Mouse (Mus musculus) stomach, embryonic 16.5 days (tissue): ENCODE measurements at regions not wholly inside any gene's neighbourhood (a gene's known extent, or its start where the extent isn't known, plus 50 kb on each side); places are given as distances from the start of the nearest gene placed in this dataset.
A peak's percentile ranks its signal among the peaks of the same experiment; 100 is the strongest.

Experiments used
- ATAC-seq: fragments of 200-750 bp; cut with Nextera tagmentation; 2 replicates; pipeline ENCODE4 v1.8.0; 2017; ENCODE audit warnings: moderate number of reproducible peaks, moderate TSS enrichment; ENCODE audit not compliant: insufficient read depth, low FRiP score
- H3K27ac ChIP-seq: fragments of 300-500 bp; sonication (generic); 2 replicates; pipeline ENCODE4 v1.5.1; 2014; ENCODE audit warnings: low read length
- H3K27me3 ChIP-seq: fragments of 300-500 bp; sonication (generic); 2 replicates; pipeline ENCODE4 v1.6.1; 2014; ENCODE audit warnings: low read length, control low read depth, mixed read lengths; ENCODE audit not compliant: control insufficient read depth, insufficient read depth
- H3K36me3 ChIP-seq: fragments of 300-500 bp; sonication (generic); 2 replicates; pipeline ENCODE4 v1.6.1; 2014; ENCODE audit warnings: low read length; ENCODE audit not compliant: control insufficient read depth, insufficient read depth
- H3K4me1 ChIP-seq: fragments of 300-500 bp; sonication (generic); 2 replicates; pipeline ENCODE4 v1.6.1; 2014; ENCODE audit warnings: low read length, control low read depth, mixed read lengths; ENCODE audit not compliant: control insufficient read depth, insufficient read depth
- H3K4me2 ChIP-seq: fragments of 300-500 bp; sonication (generic); 2 replicates; pipeline ENCODE4 v1.6.1; 2014; ENCODE audit warnings: low read depth, low read length, mixed read lengths
- H3K4me3 ChIP-seq: fragments of 300-500 bp; sonication (generic); replicated peaks from 2 replicates; pipeline ENCODE4 v1.5.1; 2014; ENCODE audit warnings: mild to moderate bottlenecking, low read length
- H3K9ac ChIP-seq: fragments of 300-500 bp; sonication (generic); 2 replicates; pipeline ENCODE4 v1.6.1; 2014; ENCODE audit warnings: low read length
- H3K9me3 ChIP-seq: fragments of 300-500 bp; sonication (generic); replicated peaks from 2 replicates; pipeline ENCODE4 v1.6.1; 2016; ENCODE audit warnings: low read length, control low read depth; ENCODE audit not compliant: control insufficient read depth
- WGBS: fragments of 180-500 bp; shearing (Covaris S2); extraction: QIAGEN DNeasy Blood & Tissue Kit; methylation state at CpG from one replicate; pipeline ENCODE4 v1.1.7; 2014; 5-methylcytosine and 5-hydroxymethylcytosine counted together

GRCm38 (mm10) chr16:55039777-55040176 is 258.0 kb downstream of the Zpld1 start:
- no peaks in the 10 kb centered on the region for H3K27me3 ChIP-seq
- no peak for ATAC-seq
- no peak overlapping the region for H3K9ac ChIP-seq
- H3K4me2 ChIP-seq: no peak overlapping the region
- no peaks in the 10 kb centered on the region for H3K36me3 ChIP-seq
- H3K9me3 ChIP-seq: no peaks in the 10 kb centered on the region
- no peaks in the 10 kb centered on the region for H3K4me1 ChIP-seq
- H3K4me3 ChIP-seq: no peak overlapping the region
- WGBS: 73% methylated on average over 6 of the region's 6 CpGs
- H3K27ac ChIP-seq: no peak overlapping the region

DNA sequence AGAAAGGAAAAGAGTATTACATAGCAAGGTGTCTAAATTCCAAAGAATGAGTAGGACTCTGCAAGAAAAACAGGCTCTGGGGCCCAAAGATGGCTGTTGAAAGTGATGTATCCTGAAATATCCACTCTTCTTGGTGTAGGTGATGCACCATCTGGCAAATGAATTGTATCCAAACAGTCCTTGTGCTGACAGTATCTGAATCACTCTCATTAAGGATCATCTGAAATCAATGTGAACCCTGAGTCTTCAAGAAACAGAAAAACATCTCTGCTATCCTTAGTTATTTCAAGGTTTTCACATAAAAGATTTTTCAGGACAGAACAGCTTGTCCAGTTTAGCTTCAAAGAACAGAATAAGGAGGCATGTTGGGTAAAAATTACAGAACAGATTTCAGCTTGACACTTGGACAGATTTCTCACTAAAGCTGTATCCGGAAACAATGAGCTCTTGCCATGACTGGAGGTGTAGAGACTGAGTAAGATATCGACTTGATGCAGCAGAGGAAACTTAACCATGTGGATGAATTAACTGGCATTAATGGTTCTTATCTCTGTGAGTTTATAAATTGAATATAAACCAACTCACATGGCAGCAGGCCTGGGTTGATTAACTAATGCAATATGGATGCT is 296.0 kb downstream of the Zpld1 start:
- H3K27me3 ChIP-seq: no peaks in the 10 kb centered on the region
- no peak overlapping the region for H3K4me3 ChIP-seq
- H3K36me3 ChIP-seq: no peaks in the 10 kb centered on the region
- ATAC-seq: no peak
- no peak overlapping the region for H3K27ac ChIP-seq
- no peaks in the 10 kb centered on the region for H3K9me3 ChIP-seq
- no peaks in the 10 kb centered on the region for H3K4me1 ChIP-seq
- 68% methylated on average over 2 of the region's 2 CpGs for WGBS
- H3K9ac ChIP-seq: no peak overlapping the region
- no peak overlapping the region for H3K4me2 ChIP-seq

GRCm38 (mm10) chr16:54991595-54992240 is 306.1 kb downstream of the Zpld1 start:
- 33% methylated on average over 4 of the region's 4 CpGs for WGBS
- no peak for ATAC-seq

DNA sequence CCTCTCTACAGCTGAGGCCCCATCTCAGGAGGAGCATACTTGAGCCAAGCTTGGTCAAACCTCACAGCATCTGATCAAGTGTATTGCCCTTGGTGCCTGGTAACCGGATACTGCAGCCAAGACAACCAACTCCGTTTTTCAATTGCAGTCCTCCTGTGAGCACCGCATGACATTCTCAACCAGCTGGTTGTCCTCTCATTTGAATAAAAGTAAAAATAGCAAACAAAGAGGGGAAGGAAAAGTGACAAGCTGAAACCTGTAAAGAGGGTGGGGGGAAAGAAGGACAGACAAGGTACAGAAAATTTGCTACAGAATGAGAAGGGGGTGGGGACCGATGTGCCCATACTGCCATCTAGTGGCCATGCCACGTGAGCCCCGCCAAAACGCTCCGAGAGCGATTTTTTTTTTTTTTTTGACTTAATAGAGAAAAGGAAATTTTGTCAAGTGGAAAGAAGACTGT is 314.0 kb downstream of the Zpld1 start:
- no peaks in the 10 kb centered on the region for H3K9me3 ChIP-seq
- ATAC-seq: no peak
- H3K9ac ChIP-seq: 0 out of 2 replicates have a peak overlapping the region, but pooled peaks have one; percentile 5
- H3K4me2 ChIP-seq: peak overlapping the region; percentile 39
- no peaks in the 10 kb centered on the region for H3K4me1 ChIP-seq
- no peak overlapping the region for H3K4me3 ChIP-seq
- H3K27ac ChIP-seq: no peak overlapping the region
- H3K27me3 ChIP-seq: no peaks in the 10 kb centered on the region
- 4% methylated on average over 9 of the region's 9 CpGs for WGBS
- H3K36me3 ChIP-seq: no peaks in the 10 kb centered on the region

More at GRCm38 (mm10) chr16:54991595-54992240, 306.1 kb downstream of the Zpld1 start:
- Histone ChIP-seq H3K9me3 (no peaks in the 10 kb centered on the region), H3K4me2 (no peak overlapping the region), H3K27me3 (no peaks in the 10 kb centered on the region), H3K4me1 (no peaks in the 10 kb centered on the region), H3K9ac (no peak overlapping the region), H3K4me3 (no peak overlapping the region), H3K36me3 (no peaks in the 10 kb centered on the region), H3K27ac (no peak overlapping the region)

GRCm38 (mm10) chr16:54970356-54970755 is 327.4 kb downstream of the Zpld1 start:
- Histone ChIP-seq H3K36me3 (no peaks in the 10 kb centered on the region), H3K4me3 (no peak overlapping the region), H3K27me3 (no peaks in the 10 kb centered on the region), H3K4me1 (no peaks in the 10 kb centered on the region), H3K27ac (no peak overlapping the region), H3K9me3 (no peaks in the 10 kb centered on the region), H3K4me2 (no peak overlapping the region), H3K9ac (no peak overlapping the region)
- 79% methylated on average over 6 of the region's 6 CpGs for WGBS
- no peak for ATAC-seq

- Histone ChIP-seq H3K9me3 (no peaks in the 10 kb centered on the region), H3K27ac (no peak overlapping the region), H3K4me2 (no peak overlapping the region), H3K4me1 (no peaks in the 10 kb centered on the region), H3K4me3 (no peak overlapping the region), H3K36me3 (no peaks in the 10 kb centered on the region), H3K9ac (no peak overlapping the region), H3K27me3 (no peaks in the 10 kb centered on the region)
- ATAC-seq: no peak
- 81% methylated on average over 7 of the region's 7 CpGs for WGBS
Measured at GRCm38 (mm10) chr16:54943808-54944315, 353.9 kb downstream of the Zpld1 start.

DNA sequence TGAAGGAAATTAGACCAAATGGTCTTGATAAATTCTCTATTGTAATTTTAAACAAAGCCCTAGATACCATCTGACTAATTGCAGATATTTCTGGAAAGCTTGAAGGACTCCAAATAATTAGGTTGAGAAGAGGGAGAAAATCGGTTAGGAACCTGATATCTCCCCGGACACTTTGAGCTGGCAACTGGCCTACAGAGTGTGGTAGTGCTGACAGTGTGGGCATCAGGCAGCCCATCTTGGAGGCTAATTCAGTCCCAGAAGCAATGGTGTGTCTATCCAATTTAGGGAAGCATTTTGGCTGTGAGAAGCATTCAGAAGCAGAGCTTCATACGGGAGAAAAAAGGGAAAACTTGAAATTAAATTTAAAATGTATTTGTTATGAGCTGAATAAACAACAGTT is 369.5 kb downstream of the Zpld1 start:
- no peak overlapping the region for H3K4me3 ChIP-seq
- no peaks in the 10 kb centered on the region for H3K9me3 ChIP-seq
- no peak overlapping the region for H3K4me2 ChIP-seq
- no peaks in the 10 kb centered on the region for H3K36me3 ChIP-seq
- ATAC-seq: no peak
- no peak overlapping the region for H3K27ac ChIP-seq
- H3K4me1 ChIP-seq: no peaks in the 10 kb centered on the region
- H3K27me3 ChIP-seq: no peaks in the 10 kb centered on the region
- 68% methylated on average over 3 of the region's 3 CpGs for WGBS
- no peak overlapping the region for H3K9ac ChIP-seq

DNA sequence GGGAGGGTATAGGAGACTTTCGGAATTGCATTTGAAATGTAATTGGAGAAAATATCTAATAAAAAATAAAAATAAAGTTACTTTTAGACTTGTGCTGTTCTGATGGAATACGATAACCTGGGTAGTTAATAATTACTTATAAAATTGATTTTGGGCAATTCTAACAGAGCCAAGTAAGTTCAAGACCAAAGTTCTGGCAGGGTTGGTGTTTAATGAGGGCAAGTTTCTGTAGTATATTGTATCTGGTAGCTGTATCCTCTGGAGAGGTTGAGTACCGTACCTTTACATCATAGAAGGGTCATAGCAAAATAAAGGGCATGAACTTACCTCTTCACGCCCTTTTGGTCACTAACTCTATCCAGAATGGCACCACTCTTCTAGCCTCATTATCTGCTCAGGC is 394.9 kb downstream of the Zpld1 start:
- no peaks in the 10 kb centered on the region for H3K4me1 ChIP-seq
- H3K4me3 ChIP-seq: no peak overlapping the region
- no peaks in the 10 kb centered on the region for H3K27me3 ChIP-seq
- H3K9me3 ChIP-seq: no peaks in the 10 kb centered on the region
- H3K36me3 ChIP-seq: no peaks in the 10 kb centered on the region
- WGBS: 90% methylated on average over 4 of the region's 4 CpGs
- no peak for ATAC-seq
- H3K27ac ChIP-seq: no peak overlapping the region
- no peak overlapping the region for H3K4me2 ChIP-seq
- no peak overlapping the region for H3K9ac ChIP-seq

- no peak overlapping the region for H3K27ac ChIP-seq
- ATAC-seq: no peak
- no peaks in the 10 kb centered on the region for H3K9me3 ChIP-seq
- WGBS: 71% methylated on average over 1 of the region's 1 CpGs
- no peak overlapping the region for H3K4me3 ChIP-seq
- no peak overlapping the region for H3K4me2 ChIP-seq
- no peaks in the 10 kb centered on the region for H3K27me3 ChIP-seq
- no peak overlapping the region for H3K9ac ChIP-seq
- H3K4me1 ChIP-seq: no peaks in the 10 kb centered on the region
- H3K36me3 ChIP-seq: no peaks in the 10 kb centered on the region
Measured at GRCm38 (mm10) chr16:54901461-54901860, 396.3 kb downstream of the Zpld1 start.
